Mouse (Mus musculus): Measurements from ENCODE around the gene Flywch2. TPM values are rescaled to one million over a fixed set of nuclear protein-coding genes. Genes with fewer than 3 reads are reported as not detected.
"Not testable (repeated sequence)": the region's sequence is repeated elsewhere in the genome, so short reads cannot be mapped to it uniquely, and the experiment has no call there.

Flywch2 gene
- polyA plus RNA-seq, 1 experiment from 2014 or later: 70.7 TPM

DNA sequence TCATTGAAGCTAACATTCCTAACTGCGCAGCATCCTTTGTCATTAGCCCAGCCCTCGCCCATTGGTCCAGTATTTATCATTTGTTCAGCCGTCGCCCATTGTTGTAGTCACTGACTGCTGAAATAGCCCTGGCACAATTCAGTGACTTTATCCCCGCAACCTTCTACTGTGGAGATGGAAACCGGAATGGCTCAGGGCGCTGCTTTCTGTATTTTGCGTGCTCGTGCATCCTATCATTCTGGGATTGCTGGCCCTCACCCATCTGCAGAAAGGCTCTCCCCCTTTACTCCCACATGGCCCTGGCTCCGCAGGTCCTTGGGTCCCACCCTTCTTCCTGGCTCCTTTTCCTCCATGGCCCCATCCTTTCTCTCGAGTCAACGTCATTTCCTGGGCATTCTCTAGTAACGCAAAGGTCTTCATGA is 640 bp upstream of the Flywch2 start:
- DNase-seq: peak; percentile 80
- 11% methylated on average over 13 of the region's 13 CpGs for WGBS
- peak overlapping the region; percentile 83 for H3K9ac ChIP-seq (replicated peaks; ENCODE audit: low read length)
- no peaks in the 10 kb centered on the region for H3K36me3 ChIP-seq (ENCODE audit: control insufficient read depth, insufficient read depth, low read length)
- peak overlapping the region; percentile 72 for H3K4me2 ChIP-seq (ENCODE audit: low read length)
- H3K27me3 ChIP-seq (ENCODE audit: control insufficient read depth, insufficient read depth, low read length): no peaks in the 10 kb centered on the region
- peak overlapping the region; percentile 94 for H3K27ac ChIP-seq (replicated peaks; ENCODE audit: low read depth, low read length)
- peak; percentile 71 for ATAC-seq (ENCODE audit: low FRiP score, low TSS enrichment)
- H3K9me3 ChIP-seq (ENCODE audit: control insufficient read depth, low read length): no peaks in the 10 kb centered on the region
- H3K4me3 ChIP-seq (replicated peaks; ENCODE audit: low read depth, low read length): peak overlapping the region; percentile 64
- peaks cover 30% of the 10 kb centered on the region for H3K4me1 ChIP-seq (ENCODE audit: control insufficient read depth, insufficient read depth, low read length)

- ATAC-seq (ENCODE audit: low FRiP score, low TSS enrichment) (no peak), DNase-seq (no peak)
- no peak overlapping the region for H3K27ac ChIP-seq (replicated peaks; ENCODE audit: low read depth, low read length)
- H3K4me1 ChIP-seq (ENCODE audit: control insufficient read depth, insufficient read depth, low read length): peaks cover 9% of the 10 kb centered on the region
- H3K4me3 ChIP-seq (replicated peaks; ENCODE audit: low read depth, low read length): no peak overlapping the region
- peaks cover 5% of the 10 kb centered on the region; the same call in 1 of the 2 replicates for H3K36me3 ChIP-seq (ENCODE audit: control insufficient read depth, insufficient read depth, low read length)
- no peak overlapping the region for H3K4me2 ChIP-seq (ENCODE audit: low read length)
- no peaks in the 10 kb centered on the region for H3K27me3 ChIP-seq (ENCODE audit: control insufficient read depth, insufficient read depth, low read length)
- no peaks in the 10 kb centered on the region for H3K9me3 ChIP-seq (ENCODE audit: control insufficient read depth, low read length)
- no peak overlapping the region for H3K9ac ChIP-seq (replicated peaks; ENCODE audit: low read length)
Observed at GRCm38 (mm10) chr17:23783352-23783751, 2.5 kb downstream of the Flywch2 start.

DNA sequence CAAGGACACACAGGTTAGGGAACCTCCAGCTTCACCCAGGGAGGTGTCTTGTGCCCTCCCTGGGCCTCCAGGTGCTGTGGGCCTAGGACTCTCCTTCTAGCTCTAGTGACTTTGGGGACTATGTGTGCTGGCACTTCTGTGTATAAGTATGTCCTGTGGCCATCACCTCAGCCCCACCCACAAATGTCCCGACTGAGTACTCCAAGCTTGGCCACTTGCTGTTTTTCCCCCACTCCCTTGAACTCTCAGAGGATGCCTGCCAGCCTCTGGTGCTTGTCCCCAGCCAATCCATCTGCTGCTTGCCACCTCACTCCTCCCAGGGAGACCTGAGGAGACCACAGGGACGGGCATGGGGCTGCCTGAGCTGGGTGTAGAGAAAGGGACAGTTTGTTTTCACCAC is 7.4 kb downstream of the Flywch2 start:
- Histone ChIP-seq H3K9me3 (ENCODE audit: control insufficient read depth, low read length) (no peaks in the 10 kb centered on the region), H3K9ac (replicated peaks; ENCODE audit: low read length) (no peak overlapping the region), H3K27ac (replicated peaks; ENCODE audit: low read depth, low read length) (no peak overlapping the region), H3K4me3 (replicated peaks; ENCODE audit: low read depth, low read length) (no peak overlapping the region), H3K4me2 (ENCODE audit: low read length) (no peak overlapping the region), H3K4me1 (ENCODE audit: control insufficient read depth, insufficient read depth, low read length) (no peaks in the 10 kb centered on the region), H3K36me3 (ENCODE audit: control insufficient read depth, insufficient read depth, low read length) (peaks cover 7% of the 10 kb centered on the region; the same call in 1 of the 2 replicates), H3K27me3 (ENCODE audit: control insufficient read depth, insufficient read depth, low read length) (no peaks in the 10 kb centered on the region)
- no peak for DNase-seq
- 70% methylated on average over 2 of the region's 2 CpGs for WGBS
- ATAC-seq (ENCODE audit: low FRiP score, low TSS enrichment): no peak

DNA sequence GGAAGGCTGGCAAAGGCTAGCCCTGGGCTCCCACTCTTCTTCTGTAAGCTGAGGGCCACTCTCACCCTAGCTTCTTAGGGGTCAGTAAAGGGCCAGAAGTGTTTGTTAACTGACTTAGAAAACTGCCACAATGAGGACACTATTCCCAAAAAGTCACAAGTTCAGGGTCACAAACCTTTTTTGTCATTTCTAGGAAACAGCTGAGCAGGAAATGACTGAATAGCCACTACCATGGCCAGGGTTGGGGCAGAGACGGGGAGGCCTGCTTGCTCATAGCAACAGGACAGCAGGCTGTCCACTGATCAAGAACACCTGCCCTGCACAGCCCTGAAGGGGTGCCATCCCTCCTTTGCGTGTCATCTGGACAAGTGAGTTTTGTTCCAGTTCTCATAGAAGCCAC is 8.7 kb downstream of the Flywch2 start:
- no peak overlapping the region for H3K27ac ChIP-seq (replicated peaks; ENCODE audit: low read depth, low read length)
- H3K9me3 ChIP-seq (ENCODE audit: control insufficient read depth, low read length): no peaks in the 10 kb centered on the region
- H3K4me3 ChIP-seq (replicated peaks; ENCODE audit: low read depth, low read length): no peak overlapping the region
- DNase-seq: no peak
- H3K9ac ChIP-seq (replicated peaks; ENCODE audit: low read length): no peak overlapping the region
- peaks cover 7% of the 10 kb centered on the region; the same call in 1 of the 2 replicates for H3K36me3 ChIP-seq (ENCODE audit: control insufficient read depth, insufficient read depth, low read length)
- no peak for ATAC-seq (ENCODE audit: low FRiP score, low TSS enrichment)
- H3K4me1 ChIP-seq (ENCODE audit: control insufficient read depth, insufficient read depth, low read length): peaks cover under 1% of the 10 kb centered on the region
- 89% methylated on average over 2 of the region's 2 CpGs for WGBS
- H3K27me3 ChIP-seq (ENCODE audit: control insufficient read depth, insufficient read depth, low read length): no peaks in the 10 kb centered on the region
- no peak overlapping the region for H3K4me2 ChIP-seq (ENCODE audit: low read length)

DNA sequence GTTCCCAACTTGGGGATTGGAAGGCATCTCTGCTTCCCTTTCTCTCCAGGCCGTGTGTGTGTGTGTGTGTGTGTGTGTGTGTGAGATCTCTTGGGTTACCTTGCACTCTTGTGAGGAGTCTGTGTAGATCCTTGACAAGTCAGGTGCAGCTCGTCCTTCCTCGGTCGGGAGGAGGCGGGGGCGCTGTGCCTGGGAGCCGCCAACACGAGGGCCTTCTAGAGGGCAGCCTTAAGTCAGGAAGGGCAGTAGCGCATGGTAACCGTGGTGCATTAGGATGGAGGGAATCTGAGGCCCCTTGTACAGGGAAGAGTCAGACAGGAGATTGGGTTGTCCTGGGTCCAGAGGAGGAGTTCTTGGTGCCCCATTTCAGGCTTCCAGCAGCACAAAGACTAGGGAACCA is 9.7 kb downstream of the Flywch2 start:
- H3K9me3 ChIP-seq (ENCODE audit: control insufficient read depth, low read length): no peaks in the 10 kb centered on the region
- H3K4me2 ChIP-seq (ENCODE audit: low read length): no peak overlapping the region
- H3K4me3 ChIP-seq (replicated peaks; ENCODE audit: low read depth, low read length): no peak overlapping the region
- ATAC-seq (ENCODE audit: low FRiP score, low TSS enrichment) (no peak), DNase-seq (no peak)
- H3K27ac ChIP-seq (replicated peaks; ENCODE audit: low read depth, low read length): no peak overlapping the region
- peaks cover 4% of the 10 kb centered on the region for H3K4me1 ChIP-seq (ENCODE audit: control insufficient read depth, insufficient read depth, low read length)
- peaks cover 7% of the 10 kb centered on the region; the same call in 1 of the 2 replicates for H3K36me3 ChIP-seq (ENCODE audit: control insufficient read depth, insufficient read depth, low read length)
- H3K9ac ChIP-seq (replicated peaks; ENCODE audit: low read length): no peak overlapping the region
- 78% methylated on average over 10 of the region's 10 CpGs for WGBS
- no peaks in the 10 kb centered on the region for H3K27me3 ChIP-seq (ENCODE audit: control insufficient read depth, insufficient read depth, low read length)

DNA sequence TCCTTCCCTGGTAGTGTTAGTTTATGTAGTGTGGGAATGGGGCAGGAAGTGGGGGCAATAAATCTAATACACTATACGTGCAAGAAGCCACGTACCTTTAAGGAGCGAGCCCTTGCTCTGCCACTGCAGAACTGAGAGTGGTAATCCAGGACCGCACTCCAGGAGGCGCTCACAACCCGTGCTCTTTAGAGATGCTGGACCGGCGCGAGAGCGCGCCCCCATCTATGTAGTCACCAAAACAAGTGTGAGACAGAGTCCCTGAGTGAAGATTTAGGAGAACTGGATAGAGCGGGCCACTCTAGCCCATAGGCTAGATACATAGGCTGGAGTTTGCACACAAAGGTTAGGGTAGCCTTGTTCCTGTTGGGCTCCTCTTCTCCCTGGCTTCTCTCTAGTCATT is 11.8 kb downstream of the Flywch2 start:
- no peak overlapping the region for H3K4me3 ChIP-seq (replicated peaks; ENCODE audit: low read depth, low read length)
- no peaks in the 10 kb centered on the region for H3K9me3 ChIP-seq (ENCODE audit: control insufficient read depth, low read length)
- WGBS: 6% methylated on average over 12 of the region's 12 CpGs
- H3K27me3 ChIP-seq (ENCODE audit: control insufficient read depth, insufficient read depth, low read length): no peaks in the 10 kb centered on the region
- H3K9ac ChIP-seq (replicated peaks; ENCODE audit: low read length): no peak overlapping the region
- ATAC-seq (ENCODE audit: low FRiP score, low TSS enrichment) (peak; percentile 21; the same call in 1 of the 2 replicates), DNase-seq (peak; percentile 84)
- H3K27ac ChIP-seq (replicated peaks; ENCODE audit: low read depth, low read length): no peak overlapping the region
- H3K4me1 ChIP-seq (ENCODE audit: control insufficient read depth, insufficient read depth, low read length): peaks cover 15% of the 10 kb centered on the region
- no peak overlapping the region for H3K4me2 ChIP-seq (ENCODE audit: low read length)
- H3K36me3 ChIP-seq (ENCODE audit: control insufficient read depth, insufficient read depth, low read length): peaks cover 5% of the 10 kb centered on the region; the same call in 1 of the 2 replicates

- H3K9ac ChIP-seq (replicated peaks; ENCODE audit: low read length): no peak overlapping the region
- H3K9me3 ChIP-seq (ENCODE audit: control insufficient read depth, low read length): no peaks in the 10 kb centered on the region
- DNase-seq: no peak
- no peak overlapping the region for H3K4me3 ChIP-seq (replicated peaks; ENCODE audit: low read depth, low read length)
- H3K4me1 ChIP-seq (ENCODE audit: control insufficient read depth, insufficient read depth, low read length): peaks cover 19% of the 10 kb centered on the region
- H3K27me3 ChIP-seq (ENCODE audit: control insufficient read depth, insufficient read depth, low read length): no peaks in the 10 kb centered on the region
- H3K36me3 ChIP-seq (ENCODE audit: control insufficient read depth, insufficient read depth, low read length): peaks cover 9% of the 10 kb centered on the region; the same call in 1 of the 2 replicates
- no peak for ATAC-seq (ENCODE audit: low FRiP score, low TSS enrichment)
- no peak overlapping the region for H3K27ac ChIP-seq (replicated peaks; ENCODE audit: low read depth, low read length)
- H3K4me2 ChIP-seq (ENCODE audit: low read length): no peak overlapping the region
- WGBS: 69% methylated on average over 6 of the region's 6 CpGs
Observed at GRCm38 (mm10) chr17:23773676-23774075, 12.2 kb downstream of the Flywch2 start.

- peak overlapping the region; percentile 86 for H3K4me3 ChIP-seq (replicated peaks; ENCODE audit: low read depth, low read length)
- H3K4me2 ChIP-seq (ENCODE audit: low read length): peak overlapping the region; percentile 65
- peaks cover 14% of the 10 kb centered on the region; the same call in 1 of the 2 replicates for H3K36me3 ChIP-seq (ENCODE audit: control insufficient read depth, insufficient read depth, low read length)
- peaks cover 20% of the 10 kb centered on the region for H3K4me1 ChIP-seq (ENCODE audit: control insufficient read depth, insufficient read depth, low read length)
- DNase-seq; H3K9me3 ChIP-seq (ENCODE audit: control insufficient read depth, low read length); H3K9ac ChIP-seq (replicated peaks; ENCODE audit: low read length); H3K27ac ChIP-seq (replicated peaks; ENCODE audit: low read depth, low read length); H3K27me3 ChIP-seq (ENCODE audit: control insufficient read depth, insufficient read depth, low read length); ATAC-seq (ENCODE audit: low FRiP score, low TSS enrichment): not testable (repeated sequence)
- 96% methylated on average over 2 of the region's 2 CpGs for WGBS
Observed at GRCm38 (mm10) chr17:23772219-23772556, 13.7 kb downstream of the Flywch2 start.

- ATAC-seq (ENCODE audit: low FRiP score, low TSS enrichment) (peak; percentile 98), DNase-seq (peak; percentile 99)
- H3K4me3 ChIP-seq (replicated peaks; ENCODE audit: low read depth, low read length): peak within 1 kb of the TSS; percentile 86
- H3K9me3 ChIP-seq (ENCODE audit: control insufficient read depth, low read length): no peaks in the 10 kb centered on the region
- peak within 1 kb of the TSS; percentile 65 for H3K4me2 ChIP-seq (ENCODE audit: low read length)
- peak within 1 kb of the TSS; percentile 92 for H3K27ac ChIP-seq (replicated peaks; ENCODE audit: low read depth, low read length)
- H3K36me3 ChIP-seq (ENCODE audit: control insufficient read depth, insufficient read depth, low read length): peaks cover 15% of the 10 kb centered on the region; the same call in 1 of the 2 replicates
- H3K27me3 ChIP-seq (ENCODE audit: control insufficient read depth, insufficient read depth, low read length): no peaks in the 10 kb centered on the region
- WGBS: 3% methylated on average over 58 of the region's 58 CpGs
- H3K9ac ChIP-seq (replicated peaks; ENCODE audit: low read length): peak within 1 kb of the TSS; percentile 98
- peaks cover 20% of the 10 kb centered on the region for H3K4me1 ChIP-seq (ENCODE audit: control insufficient read depth, insufficient read depth, low read length)
Observed at GRCm38 (mm10) chr17:23771284-23772218, 14.3 kb downstream of the Flywch2 start, which contains the start of gene Flywch1. Flywch1 (minus strand) TSS chr17:23771602.
